Mouse (Mus musculus) embryonic facial prominence, embryonic 14.5 days (tissue): ENCODE measurements at regions not wholly inside any gene's neighbourhood (a gene's known extent, or its start where the extent isn't known, plus 50 kb on each side); places are given as distances from the start of the nearest gene placed in this dataset.

Experiments
- ATAC-seq: fragments of 200-750 bp; cut with Nextera tagmentation; 2 replicates; pipeline ENCODE4 v1.8.0; 2017; ENCODE audit warnings: low read depth, moderate number of reproducible peaks, moderate TSS enrichment
- DNase-seq: peaks from one replicate; pipeline ENCODE4 v3.0.0-alpha.2; 2015; ENCODE audit warnings: low spot score
- H3K27ac ChIP-seq: fragments of 300-500 bp; sonication (generic); replicated peaks from 2 replicates; pipeline ENCODE4 v1.5.1; 2014; ENCODE audit warnings: low read depth, mild to moderate bottlenecking, low read length, moderate library complexity
- H3K27me3 ChIP-seq: fragments of 300-500 bp; sonication (generic); replicated peaks from 2 replicates; pipeline ENCODE4 v1.6.1; 2014; ENCODE audit warnings: low read length; ENCODE audit not compliant: control insufficient read depth, insufficient read depth
- H3K36me3 ChIP-seq: fragments of 300-500 bp; sonication (generic); 2 replicates; pipeline ENCODE4 v1.6.1; 2014; ENCODE audit warnings: low read length, mixed read lengths; ENCODE audit not compliant: control insufficient read depth, insufficient read depth
- H3K4me1 ChIP-seq: fragments of 300-500 bp; sonication (generic); 2 replicates; pipeline ENCODE4 v1.6.1; 2014; ENCODE audit warnings: antibody characterized with exemption, low read length; ENCODE audit not compliant: control insufficient read depth, insufficient read depth
- H3K4me2 ChIP-seq: fragments of 300-500 bp; sonication (generic); 2 replicates; pipeline ENCODE4 v1.6.1; 2014; ENCODE audit warnings: low read depth, mild to moderate bottlenecking, low read length, moderate library complexity, mixed read lengths
- H3K4me3 ChIP-seq: fragments of 300-500 bp; sonication (generic); 2 replicates; pipeline ENCODE4 v1.5.1; 2014; ENCODE audit warnings: low read depth, mild to moderate bottlenecking, low read length
- H3K9ac ChIP-seq: fragments of 300-500 bp; sonication (generic); 2 replicates; pipeline ENCODE4 v1.6.1; 2014; ENCODE audit warnings: low read depth, mild to moderate bottlenecking, low read length, moderate library complexity, mixed read lengths
- H3K9me3 ChIP-seq: fragments of 300-500 bp; sonication (generic); 2 replicates; pipeline ENCODE4 v1.6.1; 2016; ENCODE audit warnings: low read length; ENCODE audit not compliant: control insufficient read depth
- WGBS: fragments of 180-500 bp; shearing (Covaris S2); extraction: QIAGEN DNeasy Blood & Tissue Kit; methylation state at CpG from one replicate; pipeline ENCODE4 v1.1.7; 2014; 5-methylcytosine and 5-hydroxymethylcytosine counted together

DNA sequence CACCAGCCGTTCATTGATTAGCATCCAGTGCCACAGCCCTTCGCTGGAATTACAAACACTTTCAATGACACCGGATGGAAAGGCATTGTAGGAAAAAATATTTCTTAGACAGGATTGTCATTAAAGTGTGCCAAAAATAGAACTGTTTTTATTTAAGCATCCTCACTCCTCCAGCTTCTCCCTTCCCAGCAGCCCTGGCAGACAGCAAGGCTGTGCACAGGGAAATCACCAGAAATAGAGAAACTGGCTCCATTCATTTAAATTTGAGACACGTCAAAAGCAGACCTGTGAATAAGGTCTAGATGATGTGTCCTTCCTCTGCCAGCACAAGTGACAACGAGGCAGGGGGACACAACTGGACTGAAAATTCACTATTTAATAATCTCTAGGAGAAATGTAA lies 88.5 kb upstream of the Ankrd1 start:
- WGBS = 59% methylated on average over 5 of the region's 5 CpGs
- no peak for ATAC-seq
- Histone ChIP-seq H3K27me3 (no peaks in the 10 kb centered on the region), H3K9me3 (no peaks in the 10 kb centered on the region), H3K27ac (0 out of 2 replicates have a peak overlapping the region, but pooled peaks have one; percentile 4), H3K4me1 (peaks cover 6% of the 10 kb centered on the region; the same call in 1 of the 2 replicates), H3K4me2 (no peak overlapping the region), H3K4me3 (no peak overlapping the region), H3K36me3 (no peaks in the 10 kb centered on the region), H3K9ac (no peak overlapping the region)
- no peak for DNase-seq

- Histone ChIP-seq H3K4me1 (peaks cover 20% of the 10 kb centered on the region), H3K27ac (no peak overlapping the region), H3K4me2 (no peak overlapping the region), H3K27me3 (no peaks in the 10 kb centered on the region), H3K4me3 (no peak overlapping the region), H3K36me3 (no peaks in the 10 kb centered on the region), H3K9me3 (no peaks in the 10 kb centered on the region), H3K9ac (no peak overlapping the region)
- 41% methylated on average over 8 of the region's 8 CpGs for WGBS
- ATAC-seq = no peak
- no peak for DNase-seq
These were observed 93.6 kb upstream of the Ankrd1 start for GRCm38 (mm10) chr19:36213461-36213860.

- DNase-seq (peak; percentile 95), ATAC-seq (peak; percentile 91)
- no peak overlapping the region for H3K4me3 ChIP-seq
- no peaks in the 10 kb centered on the region for H3K9me3 ChIP-seq
- H3K27me3 ChIP-seq = no peaks in the 10 kb centered on the region
- H3K9ac ChIP-seq = no peak overlapping the region
- H3K36me3 ChIP-seq = no peaks in the 10 kb centered on the region
- 10% methylated on average over 7 of the region's 7 CpGs for WGBS
- peak overlapping the region; percentile 41 for H3K4me2 ChIP-seq
- peaks cover 20% of the 10 kb centered on the region for H3K4me1 ChIP-seq
- H3K27ac ChIP-seq = peak overlapping the region; percentile 49; the same call in 1 of the 2 replicates
These were observed 94.5 kb upstream of the Ankrd1 start for GRCm38 (mm10) chr19:36214188-36214968.

- Histone ChIP-seq H3K36me3 (no peaks in the 10 kb centered on the region), H3K27ac (no peak overlapping the region), H3K9ac (no peak overlapping the region), H3K4me1 (peaks cover 20% of the 10 kb centered on the region), H3K27me3 (no peaks in the 10 kb centered on the region), H3K9me3 (no peaks in the 10 kb centered on the region), H3K4me3 (no peak overlapping the region), H3K4me2 (no peak overlapping the region)
- 79% methylated on average over 5 of the region's 5 CpGs for WGBS
- DNase-seq = no peak
- no peak for ATAC-seq
These were observed 97.3 kb upstream of the Ankrd1 start for GRCm38 (mm10) chr19:36217177-36217576.

DNA sequence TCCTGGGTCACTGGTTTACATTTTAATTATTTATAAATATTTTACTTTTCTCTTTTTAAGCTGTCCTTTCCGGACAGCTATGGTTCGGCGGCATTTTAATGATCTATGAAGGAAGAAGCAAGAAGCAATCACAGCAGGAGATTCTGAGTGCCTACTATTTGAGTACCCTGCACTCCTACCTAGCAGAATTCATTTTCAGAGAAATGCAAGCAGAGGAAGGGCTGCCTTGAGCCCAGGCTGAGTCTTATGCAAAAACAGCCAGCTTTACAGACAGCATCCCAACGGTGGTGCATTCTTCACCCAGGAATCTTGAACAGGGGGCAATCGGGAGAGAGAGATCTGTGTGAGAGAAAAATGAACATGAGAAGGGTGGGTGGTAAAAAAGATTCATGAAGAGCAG lies 97.7 kb upstream of the Ankrd1 start:
- ATAC-seq (no peak), DNase-seq (no peak)
- no peaks in the 10 kb centered on the region for H3K27me3 ChIP-seq
- no peak overlapping the region for H3K27ac ChIP-seq
- 59% methylated on average over 5 of the region's 5 CpGs for WGBS
- no peak overlapping the region for H3K4me3 ChIP-seq
- no peak overlapping the region for H3K9ac ChIP-seq
- no peak overlapping the region for H3K4me2 ChIP-seq
- no peaks in the 10 kb centered on the region for H3K36me3 ChIP-seq
- peaks cover 20% of the 10 kb centered on the region for H3K4me1 ChIP-seq
- H3K9me3 ChIP-seq = no peaks in the 10 kb centered on the region

GRCm38 (mm10) chr19:36218921-36219320 lies 99.0 kb upstream of the Ankrd1 start:
- no peaks in the 10 kb centered on the region for H3K27me3 ChIP-seq
- ATAC-seq = no peak
- H3K4me2 ChIP-seq = no peak overlapping the region
- H3K9me3 ChIP-seq = no peaks in the 10 kb centered on the region
- H3K4me3 ChIP-seq = no peak overlapping the region
- H3K36me3 ChIP-seq = no peaks in the 10 kb centered on the region
- 67% methylated on average over 5 of the region's 5 CpGs for WGBS
- H3K4me1 ChIP-seq = peaks cover 14% of the 10 kb centered on the region
- no peak overlapping the region for H3K9ac ChIP-seq
- DNase-seq = no peak
- H3K27ac ChIP-seq = no peak overlapping the region

DNA sequence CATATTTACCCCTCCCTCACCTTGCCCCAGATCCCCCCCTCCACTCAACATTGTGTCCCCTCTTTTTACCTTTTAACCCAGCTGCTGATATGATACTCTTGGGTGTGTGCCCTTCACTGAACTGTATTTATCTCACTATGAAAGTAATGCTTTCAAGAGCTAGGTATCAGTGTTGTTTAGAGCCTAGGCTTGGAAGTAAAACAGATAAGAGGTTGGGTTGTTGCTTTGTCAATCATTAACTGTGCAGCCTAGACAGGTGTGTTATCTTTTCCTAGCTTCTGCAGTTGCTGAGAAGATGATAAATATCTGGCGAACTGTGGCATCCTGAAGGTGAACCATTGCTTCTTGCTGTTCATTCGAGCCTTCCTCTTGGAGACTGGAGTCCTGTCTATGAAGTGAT lies 101.2 kb upstream of the Ankrd1 start:
- H3K4me1 ChIP-seq = no peaks in the 10 kb centered on the region
- no peak overlapping the region for H3K9ac ChIP-seq
- H3K27me3 ChIP-seq = no peaks in the 10 kb centered on the region
- WGBS = 85% methylated on average over 2 of the region's 2 CpGs
- no peak overlapping the region for H3K4me3 ChIP-seq
- H3K4me2 ChIP-seq = no peak overlapping the region
- no peak for ATAC-seq
- H3K27ac ChIP-seq = no peak overlapping the region
- no peaks in the 10 kb centered on the region for H3K9me3 ChIP-seq
- no peaks in the 10 kb centered on the region for H3K36me3 ChIP-seq
- DNase-seq = no peak

GRCm38 (mm10) chr19:36221596-36221995 lies 101.7 kb upstream of the Ankrd1 start:
- ATAC-seq = no peak
- no peaks in the 10 kb centered on the region for H3K9me3 ChIP-seq
- H3K27me3 ChIP-seq = no peaks in the 10 kb centered on the region
- no peaks in the 10 kb centered on the region for H3K36me3 ChIP-seq
- no peak for DNase-seq
- H3K9ac ChIP-seq = no peak overlapping the region
- no peaks in the 10 kb centered on the region for H3K4me1 ChIP-seq
- no peak overlapping the region for H3K4me3 ChIP-seq
- H3K27ac ChIP-seq = no peak overlapping the region
- no peak overlapping the region for H3K4me2 ChIP-seq

GRCm38 (mm10) chr19:36222198-36222597 lies 102.3 kb upstream of the Ankrd1 start:
- ATAC-seq = no peak
- 84% methylated on average over 3 of the region's 3 CpGs for whole genome bisulfite sequencing
- Histone ChIP-seq H3K4me2 (no peak overlapping the region), H3K27ac (no peak overlapping the region), H3K4me3 (no peak overlapping the region), H3K9me3 (no peaks in the 10 kb centered on the region), H3K9ac (no peak overlapping the region), H3K4me1 (no peaks in the 10 kb centered on the region), H3K27me3 (no peaks in the 10 kb centered on the region), H3K36me3 (no peaks in the 10 kb centered on the region)
- DNase-seq = no peak
